Comparison of ENCODE assay signal across 8 mouse cellular contexts in the genomic region with DNA sequence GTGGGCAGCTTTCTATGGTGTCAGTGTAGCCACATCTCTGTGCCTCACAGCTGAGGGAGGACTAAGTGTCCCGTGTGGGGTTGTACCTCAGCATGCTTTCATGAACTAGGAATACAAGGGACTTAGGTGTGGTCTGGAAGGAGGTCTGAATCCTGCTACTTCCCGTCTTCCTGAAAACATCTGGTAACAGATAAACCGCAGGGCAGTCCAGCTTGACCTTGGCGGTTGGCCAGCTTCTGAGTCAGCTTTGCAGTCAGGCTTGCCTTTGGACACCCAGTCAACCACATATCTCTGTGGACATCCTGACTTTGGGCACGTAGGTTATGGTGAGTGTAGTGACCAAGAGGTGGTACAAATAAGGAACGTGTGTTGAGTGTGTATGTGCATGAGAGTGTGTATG. TPM values are rescaled to one million over a fixed set of nuclear protein-coding genes. Genes with fewer than 3 reads are reported as not detected.
DNase-seq lines count a peak whose midpoint lies in the region; ATAC-seq and TF ChIP-seq lines count a peak whose summit lies in the region.

No protein-coding gene starts in this region.

- H3K27me3 ChIP-seq in heart, embryonic 11.5 days (ENCODE audit: control insufficient read depth, insufficient read depth, low read length) = no peaks in the 10 kb centered on the region
- no peaks in the 10 kb centered on the region for H3K27me3 ChIP-seq in liver, embryonic 15.5 days
- no peaks in the 10 kb centered on the region for H3K27me3 ChIP-seq in stomach, postnatal 0 days (ENCODE audit: control insufficient read depth, insufficient read depth, low read length)
- H3K27me3 ChIP-seq in hindbrain, embryonic 16.5 days (replicated peaks; ENCODE audit: control insufficient read depth, insufficient read depth, low read length) = no peaks in the 10 kb centered on the region

- no peaks in the 10 kb centered on the region for H3K36me3 ChIP-seq in heart, embryonic 11.5 days (ENCODE audit: control insufficient read depth, insufficient read depth, low read length)
- no peaks in the 10 kb centered on the region for H3K36me3 ChIP-seq in liver, embryonic 15.5 days (replicated peaks)
- no peaks in the 10 kb centered on the region for H3K36me3 ChIP-seq in stomach, postnatal 0 days (ENCODE audit: control insufficient read depth, insufficient read depth, low read length)
- H3K36me3 ChIP-seq in hindbrain, embryonic 16.5 days (ENCODE audit: control insufficient read depth, insufficient read depth, low read length) = no peaks in the 10 kb centered on the region

- no peaks in the 10 kb centered on the region for H3K9me3 ChIP-seq in heart, embryonic 11.5 days (replicated peaks; ENCODE audit: control insufficient read depth, low read length)
- H3K9me3 ChIP-seq in liver, embryonic 15.5 days (replicated peaks) = no peaks in the 10 kb centered on the region
- no peaks in the 10 kb centered on the region for H3K9me3 ChIP-seq in stomach, postnatal 0 days (ENCODE audit: control insufficient read depth, low read length)
- no peaks in the 10 kb centered on the region for H3K9me3 ChIP-seq in hindbrain, embryonic 16.5 days (ENCODE audit: control insufficient read depth, low read length)

- peak; percentile 83 for DNase-seq in 3134 (ENCODE audit: extremely low read depth, insufficient read length, low spot score)
- peak; percentile 92 for DNase-seq in adrenal gland, adult 8-10 months
- peak; percentile 80 for DNase-seq in stomach, postnatal 0 days (ENCODE audit: low spot score)
- DNase-seq in right cerebral cortex, postnatal 4 days = no peak
- no peak for DNase-seq in left cerebral cortex, postnatal 4 days

- H3K4me2 ChIP-seq in heart, embryonic 11.5 days = no peak overlapping the region
- H3K4me2 ChIP-seq in liver, embryonic 15.5 days = no peak overlapping the region
- H3K4me2 ChIP-seq in stomach, postnatal 0 days (replicated peaks; ENCODE audit: low read depth) = no peak overlapping the region
- H3K4me2 ChIP-seq in hindbrain, embryonic 16.5 days (ENCODE audit: low read length) = no peak overlapping the region

- 35% methylated on average over 6 of the region's 6 CpGs for WGBS in heart, embryonic 11.5 days (ENCODE audit: insufficient replicate concordance)
- WGBS in liver, embryonic 15.5 days (ENCODE audit: insufficient replicate concordance) = 38% methylated on average over 6 of the region's 6 CpGs
- 54% methylated on average over 6 of the region's 6 CpGs for WGBS in stomach, postnatal 0 days
- WGBS in hindbrain, embryonic 16.5 days = 82% methylated on average over 6 of the region's 6 CpGs

- peaks cover 17% of the 10 kb centered on the region for H3K4me1 ChIP-seq in heart, embryonic 11.5 days (ENCODE audit: control insufficient read depth, insufficient read depth, low read length)
- 0 out of 2 replicates have a peak, but pooled peaks cover 3% of the 10 kb centered on the region for H3K4me1 ChIP-seq in liver, embryonic 15.5 days (replicated peaks)
- no peaks in the 10 kb centered on the region for H3K4me1 ChIP-seq in stomach, postnatal 0 days (replicated peaks; ENCODE audit: control insufficient read depth, insufficient read depth)
- no peaks in the 10 kb centered on the region for H3K4me1 ChIP-seq in hindbrain, embryonic 16.5 days (ENCODE audit: control insufficient read depth, insufficient read depth, low read depth, low read length)

- H3K4me3 ChIP-seq in heart, embryonic 11.5 days (ENCODE audit: low read depth, low read length) = no peak overlapping the region
- no peak overlapping the region for H3K4me3 ChIP-seq in liver, embryonic 15.5 days (replicated peaks)
- no peak overlapping the region for H3K4me3 ChIP-seq in stomach, postnatal 0 days (ENCODE audit: low read depth, low read length)
- no peak overlapping the region for H3K4me3 ChIP-seq in hindbrain, embryonic 16.5 days (ENCODE audit: low read length)

- TF ChIP-seq EP300 in stomach, postnatal 0 days (optimal IDR thresholded peaks at IDR 0.05) = no peak

- ATAC-seq in heart, embryonic 11.5 days (replicated peaks; ENCODE audit: insufficient number of reproducible peaks, low FRiP score, low TSS enrichment) = 0 out of 2 replicates have a peak, but pooled peaks have one; percentile 23
- peak; percentile 61 for ATAC-seq in liver, embryonic 15.5 days (ENCODE audit: insufficient read depth)
- peak; percentile 43 for ATAC-seq in stomach, postnatal 0 days (ENCODE audit: low FRiP score, low TSS enrichment)
- no peak for ATAC-seq in hindbrain, embryonic 16.5 days

- TF ChIP-seq CTCF in stomach, postnatal 0 days (IDR thresholded peaks at IDR 0.05; ENCODE audit: low read depth) = no peak

- intact Hi-C loops in left cerebral cortex, postnatal 4 days (cut with DNase I) = no loop called here

- peak overlapping the region; percentile 95 for H3K27ac ChIP-seq in heart, embryonic 11.5 days (ENCODE audit: low read depth, low read length)
- 0 out of 2 replicates have a peak overlapping the region, but pooled peaks have one; percentile 6 for H3K27ac ChIP-seq in liver, embryonic 15.5 days (replicated peaks)
- no peak overlapping the region for H3K27ac ChIP-seq in stomach, postnatal 0 days (replicated peaks)
- H3K27ac ChIP-seq in hindbrain, embryonic 16.5 days (ENCODE audit: low read depth, low read length) = no peak overlapping the region

- no peak overlapping the region for H3K9ac ChIP-seq in heart, embryonic 11.5 days (ENCODE audit: low read depth, low read length)
- H3K9ac ChIP-seq in liver, embryonic 15.5 days = no peak overlapping the region
- no peak overlapping the region for H3K9ac ChIP-seq in stomach, postnatal 0 days (ENCODE audit: low read length)
- no peak overlapping the region for H3K9ac ChIP-seq in hindbrain, embryonic 16.5 days (ENCODE audit: low read depth, low read length)

RNA-seq across cellular contexts. Expression of gene Stk24, which starts 57.2 kb away (rescaled TPM):
- total RNA-seq in adrenal gland, adult 8-10 months (2022) = 100 to 1,000 TPM; 100 to 130 (median 118) TPM
- polyA plus RNA-seq in heart, embryonic 11.5 days (2014; fragmentation: Nextera tagmentation; extraction: Ambion mirVana) = 37.7 and 38.1 TPM in 2 replicates
- polyA plus RNA-seq in liver, embryonic 15.5 days (2015; fragmentation: Nextera tagmentation; extraction: Ambion mirVana) = 27.0 and 29.3 TPM in 2 replicates
- polyA plus RNA-seq in stomach, postnatal 0 days (2015; fragmentation: Nextera tagmentation; extraction: Ambion mirVana) = 34.0 and 35.9 TPM in 2 replicates
- 10 to 100 TPM; 45.9 to 52.1 TPM for total RNA-seq in left cerebral cortex, postnatal 4 days (2021)
- polyA plus RNA-seq in hindbrain, embryonic 16.5 days (2015; fragmentation: Nextera tagmentation; extraction: Ambion mirVana) = 14.6 and 18.5 TPM in 2 replicates

Comparison
In these comparisons a context has a peak if more than half of its experiments do, and no peak if none do; other contexts are left out.
1. DNase-seq: peak in 3134 (single experiment), adrenal gland, adult 8-10 months (single experiment) and stomach, postnatal 0 days (single experiment); none in right cerebral cortex, postnatal 4 days (single experiment) and left cerebral cortex, postnatal 4 days (single experiment).
2. H3K27ac ChIP-seq: peak in heart, embryonic 11.5 days (single experiment) and liver, embryonic 15.5 days (single experiment); none in stomach, postnatal 0 days (single experiment) and hindbrain, embryonic 16.5 days (single experiment).